Mouse (Mus musculus) liver, postnatal 0 days (tissue): Measurements from ENCODE around the gene Golm1.

Experiments
- CTCF ChIP-seq: sonication (generic); IDR thresholded peaks from 2 replicates; pipeline ENCODE4 v1.5.1; 2016; ENCODE audit warnings: antibody characterized with exemption, low read depth
- EP300 ChIP-seq: IDR thresholded peaks from 2 replicates; pipeline ENCODE4 v1.6.1; 2016; ENCODE audit warnings: antibody characterized with exemption, low read depth, mild to moderate bottlenecking

- TF ChIP-seq CTCF, result no peak
- TF ChIP-seq EP300, result no peak
Measured at GRCm38 (mm10) chr13:59585648-59586005, 90.0 kb downstream of the Golm1 start.
